Comparison of ENCODE assay signal across 17 mouse cellular contexts in genomic region chr4:128889752-128890630, GRCm38 (mm10). TPM values are rescaled to one million over a fixed set of nuclear protein-coding genes. Genes with fewer than 3 reads are reported as not detected.
DNase-seq lines count a peak whose midpoint lies in the region; ATAC-seq and TF ChIP-seq lines count a peak whose summit lies in the region.
"Had no signal": no experiment of that assay in that cellular context is flagged by ENCODE, and none has a peak within 500 bp of the region (broad histone marks: within the 10 kb centered on the region; RNA-seq: fewer than 3 reads in every experiment).

No protein-coding gene starts in this region.

- H3K27ac ChIP-seq in forebrain, embryonic 10.5 days = 0 out of 2 replicates have a peak overlapping the region, but pooled peaks have one; percentile 20
- H3K27ac ChIP-seq in forebrain, embryonic 14.5 days (ENCODE audit: low read depth, low read length) = no peak overlapping the region
- H3K27ac ChIP-seq in midbrain, embryonic 10.5 days (replicated peaks) = 0 out of 2 replicates have a peak overlapping the region, but pooled peaks have one; percentile 4
- no peak overlapping the region for H3K27ac ChIP-seq in midbrain, postnatal 0 days (ENCODE audit: low read depth, low read length)
- H3K27ac ChIP-seq: embryonic facial prominence, embryonic 13.5 days; heart, embryonic 10.5 days; hindbrain, embryonic 12.5 days; limb, embryonic 13.5 days; liver, embryonic 13.5 days had no signal

- no peak for TF ChIP-seq POLR2A in lung, adult 2 months (IDR thresholded peaks at IDR 0.05; ENCODE audit: borderline replicate concordance, extremely low read depth, low read depth, low read length)

- DNase-seq in forebrain, embryonic 10.5 days (ENCODE audit: extremely low spot score, low spot score) = no peak
- no peak for DNase-seq in forebrain, embryonic 14.5 days (ENCODE audit: low spot score)
- DNase-seq in midbrain, embryonic 10.5 days (ENCODE audit: low spot score) = no peak
- DNase-seq in midbrain, postnatal 0 days (ENCODE audit: low spot score) = no peak
- DNase-seq in lung, adult 2 months = peak; percentile 47
- no peak for DNase-seq in layer of hippocampus, adult 9-10 months (ENCODE audit: low spot score)
- no peak for DNase-seq in T-cell, adult 2 months (ENCODE audit: low spot score)
- DNase-seq: forebrain, postnatal 0 days; kidney, adult 9 months; liver, embryonic 13.5 days; right cerebral cortex, adult 18-20 months; thymus, postnatal 14 days had no signal

- H3K4me2 ChIP-seq in forebrain, embryonic 14.5 days (ENCODE audit: low read length) = no peak overlapping the region
- no peak overlapping the region for H3K4me2 ChIP-seq in midbrain, postnatal 0 days (ENCODE audit: low read depth, low read length, poor library complexity, severe bottlenecking)
- H3K4me2 ChIP-seq: embryonic facial prominence, embryonic 13.5 days; hindbrain, embryonic 12.5 days; limb, embryonic 13.5 days; liver, embryonic 13.5 days had no signal

- peaks cover 21% of the 10 kb centered on the region for H3K27me3 ChIP-seq in forebrain, embryonic 10.5 days (ENCODE audit: poor library complexity, severe bottlenecking)
- H3K27me3 ChIP-seq in forebrain, embryonic 14.5 days (replicated peaks; ENCODE audit: control insufficient read depth, insufficient read depth, low read length) = no peaks in the 10 kb centered on the region
- H3K27me3 ChIP-seq in midbrain, embryonic 10.5 days (ENCODE audit: low read depth, poor library complexity, severe bottlenecking) = peaks cover 17% of the 10 kb centered on the region
- no peaks in the 10 kb centered on the region for H3K27me3 ChIP-seq in midbrain, postnatal 0 days (ENCODE audit: insufficient read depth, low read length)
- H3K27me3 ChIP-seq: CH12.LX; embryonic facial prominence, embryonic 13.5 days; hindbrain, embryonic 12.5 days; limb, embryonic 13.5 days had no signal

- H3K36me3 ChIP-seq in forebrain, embryonic 10.5 days (replicated peaks) = peaks cover 6% of the 10 kb centered on the region
- H3K36me3 ChIP-seq in forebrain, embryonic 14.5 days (ENCODE audit: control insufficient read depth, insufficient read depth, low read length) = no peaks in the 10 kb centered on the region
- peaks cover 4% of the 10 kb centered on the region; the same call in 1 of the 2 replicates for H3K36me3 ChIP-seq in midbrain, embryonic 10.5 days
- H3K36me3 ChIP-seq in midbrain, postnatal 0 days (ENCODE audit: insufficient read depth, low read length) = 0 out of 2 replicates have a peak, but pooled peaks cover 3% of the 10 kb centered on the region
- H3K36me3 ChIP-seq: hindbrain, embryonic 12.5 days; liver, embryonic 13.5 days had no signal

- no peak for TF ChIP-seq CTCF in midbrain, postnatal 0 days (IDR thresholded peaks at IDR 0.05)
- TF ChIP-seq CTCF in lung, adult 2 months (IDR thresholded peaks at IDR 0.05; ENCODE audit: insufficient read depth, low read length) = no peak

- no peak for ATAC-seq in forebrain, embryonic 14.5 days
- ATAC-seq in midbrain, postnatal 0 days (ENCODE audit: low FRiP score) = no peak
- ATAC-seq: forebrain, postnatal 0 days had no signal

- no peak overlapping the region for H3K4me3 ChIP-seq in forebrain, embryonic 10.5 days
- no peak overlapping the region for H3K4me3 ChIP-seq in forebrain, embryonic 14.5 days (ENCODE audit: low read depth, low read length)
- no peak overlapping the region for H3K4me3 ChIP-seq in midbrain, embryonic 10.5 days
- H3K4me3 ChIP-seq in midbrain, postnatal 0 days (ENCODE audit: low read depth, low read length) = no peak overlapping the region
- no peak overlapping the region for H3K4me3 ChIP-seq in lung, adult 2 months (replicated peaks; ENCODE audit: extremely low read depth, low read depth, low read length)
- H3K4me3 ChIP-seq: embryonic facial prominence, embryonic 13.5 days; heart, embryonic 10.5 days; hindbrain, embryonic 12.5 days; limb, embryonic 13.5 days; liver, embryonic 13.5 days had no signal

- H3K9me3 ChIP-seq in forebrain, embryonic 10.5 days = peaks cover 3% of the 10 kb centered on the region; the same call in 1 of the 2 replicates
- no peaks in the 10 kb centered on the region for H3K9me3 ChIP-seq in forebrain, embryonic 14.5 days (replicated peaks; ENCODE audit: control insufficient read depth, low read length)
- no peaks in the 10 kb centered on the region for H3K9me3 ChIP-seq in midbrain, embryonic 10.5 days (replicated peaks)
- no peaks in the 10 kb centered on the region for H3K9me3 ChIP-seq in midbrain, postnatal 0 days (ENCODE audit: low read length)
- H3K9me3 ChIP-seq: embryonic facial prominence, embryonic 13.5 days; heart, embryonic 10.5 days; hindbrain, embryonic 12.5 days; limb, embryonic 13.5 days; liver, embryonic 13.5 days had no signal

- H3K4me1 ChIP-seq in forebrain, embryonic 10.5 days = peaks cover 36% of the 10 kb centered on the region
- peaks cover 17% of the 10 kb centered on the region for H3K4me1 ChIP-seq in forebrain, embryonic 14.5 days (ENCODE audit: control insufficient read depth, insufficient read depth, low read length)
- H3K4me1 ChIP-seq in midbrain, embryonic 10.5 days = peaks cover 34% of the 10 kb centered on the region
- H3K4me1 ChIP-seq in midbrain, postnatal 0 days (ENCODE audit: insufficient read depth, low read length) = peaks cover 17% of the 10 kb centered on the region
- peaks cover 23% of the 10 kb centered on the region for H3K4me1 ChIP-seq in lung, adult 2 months (ENCODE audit: control insufficient read depth, insufficient read depth, low read length)
- H3K4me1 ChIP-seq: liver, embryonic 13.5 days had no signal

- 87% methylated on average over 12 of the region's 12 CpGs for WGBS in forebrain, embryonic 10.5 days
- WGBS in forebrain, embryonic 14.5 days = 88% methylated on average over 12 of the region's 12 CpGs
- 86% methylated on average over 12 of the region's 12 CpGs for WGBS in midbrain, embryonic 10.5 days
- 91% methylated on average over 12 of the region's 12 CpGs for WGBS in midbrain, postnatal 0 days
- 76% methylated on average over 12 of the region's 12 CpGs for WGBS in lung, adult 2 months

- no peak overlapping the region for H3K9ac ChIP-seq in forebrain, embryonic 14.5 days (ENCODE audit: low read length)
- no peak overlapping the region for H3K9ac ChIP-seq in midbrain, postnatal 0 days (replicated peaks; ENCODE audit: low read length, poor library complexity, severe bottlenecking)
- H3K9ac ChIP-seq: embryonic facial prominence, embryonic 13.5 days; forebrain, postnatal 0 days; hindbrain, embryonic 12.5 days; limb, embryonic 13.5 days; liver, embryonic 13.5 days had no signal

RNA-seq across cellular contexts. Expression of gene Trim62, which starts 6.6 kb away (rescaled TPM):
- 6.8 and 7.4 TPM in 2 replicates for polyA plus RNA-seq in forebrain, embryonic 10.5 days (2016; fragmentation: Nextera tagmentation; extraction: Ambion mirVana)
- 9.3 and 10.5 TPM in 2 replicates for polyA plus RNA-seq in forebrain, embryonic 14.5 days (2014; fragmentation: Nextera tagmentation; extraction: Ambion mirVana)
- polyA plus RNA-seq in midbrain, embryonic 10.5 days (2016; fragmentation: Nextera tagmentation; extraction: Ambion mirVana) = 7.6 and 10.0 TPM in 2 replicates
- 22.3 and 25.2 TPM in 2 replicates for total RNA-seq in midbrain, postnatal 0 days (2014; rRNA removed)
- 25.9 and 26.8 TPM in 2 replicates for polyA plus RNA-seq in midbrain, postnatal 0 days (2015; fragmentation: Nextera tagmentation; extraction: Ambion mirVana)
- 18.6 and 19.7 TPM in 2 replicates for polyA plus RNA-seq in lung, adult 2 months (2012; rRNA removed)

Comparison
In these comparisons a context has a peak if more than half of its experiments do, and no peak if none do; other contexts are left out.
1. H3K27ac ChIP-seq: peak in forebrain, embryonic 10.5 days (single experiment) and midbrain, embryonic 10.5 days (single experiment); none in forebrain, embryonic 14.5 days (single experiment) and midbrain, postnatal 0 days (single experiment).